Mouse (Mus musculus): ENCODE measurements around the gene Smchd1. TPM values are rescaled to one million over a fixed set of nuclear protein-coding genes. Genes with fewer than 3 reads are reported as not detected.

The Smchd1 gene
- polyA plus RNA-seq, 1 experiment from 2014 or later, result 83.1 TPM

DNA sequence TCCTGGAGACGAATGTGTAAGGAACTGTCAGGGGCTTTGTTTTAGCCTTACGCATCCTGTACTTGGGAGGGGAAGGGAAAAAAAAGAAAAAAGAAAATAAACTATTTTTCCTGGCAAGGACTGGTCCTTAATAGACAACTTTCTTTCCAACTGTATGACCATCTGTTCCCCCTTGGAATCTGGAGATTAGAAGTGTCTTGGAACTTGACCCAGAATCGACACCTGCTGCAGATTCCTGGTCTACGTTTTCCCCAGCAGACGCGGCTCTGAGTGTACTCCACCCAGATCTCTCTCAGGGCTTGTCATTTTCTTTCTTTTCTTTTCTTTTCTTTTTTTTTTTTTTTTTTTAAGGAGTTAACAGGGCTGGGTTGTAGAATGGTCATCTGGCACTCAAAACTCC, 171.7 kb downstream of the Smchd1 start:
- H3K9me3 ChIP-seq, result no peaks in the 10 kb centered on the region
- no peak overlapping the region for H3K27ac ChIP-seq
- no peak overlapping the region for H3K4me3 ChIP-seq
- peaks cover 1% of the 10 kb centered on the region for H3K4me1 ChIP-seq
- peaks cover 26% of the 10 kb centered on the region for H3K36me3 ChIP-seq (replicated peaks)
- DNase-seq (ENCODE audit: extremely low spot score, low spot score), result no peak
- no peaks in the 10 kb centered on the region for H3K27me3 ChIP-seq (ENCODE audit: poor library complexity, severe bottlenecking)
- 90% methylated on average over 6 of the region's 6 CpGs for WGBS

DNA sequence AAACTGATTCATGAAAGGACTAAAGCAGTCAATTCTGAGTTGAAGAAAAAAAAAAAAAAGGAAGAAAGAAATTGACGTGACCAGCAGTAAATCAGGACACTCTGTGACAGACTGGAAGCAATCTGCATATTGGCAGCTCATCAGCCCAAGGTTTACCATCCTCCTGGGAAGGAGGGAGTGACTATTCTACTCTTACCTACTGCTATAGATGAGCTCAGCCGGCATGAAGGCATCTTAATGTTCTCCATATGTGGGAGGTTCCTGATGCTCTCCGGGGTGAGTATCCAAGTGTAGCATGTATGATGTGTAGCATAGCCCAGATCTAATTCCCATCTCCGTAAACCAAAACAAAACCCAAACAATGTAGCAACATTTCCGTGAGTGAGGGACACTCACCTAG, 173.7 kb downstream of the Smchd1 start:
- WGBS, result 76% methylated on average over 5 of the region's 5 CpGs
- DNase-seq (ENCODE audit: extremely low spot score, low spot score), result no peak
- Histone ChIP-seq H3K4me1 (no peaks in the 10 kb centered on the region), H3K36me3 (replicated peaks) (peaks cover 25% of the 10 kb centered on the region), H3K27me3 (ENCODE audit: poor library complexity, severe bottlenecking) (no peaks in the 10 kb centered on the region), H3K4me3 (no peak overlapping the region), H3K27ac (no peak overlapping the region), H3K9me3 (no peaks in the 10 kb centered on the region)

DNA sequence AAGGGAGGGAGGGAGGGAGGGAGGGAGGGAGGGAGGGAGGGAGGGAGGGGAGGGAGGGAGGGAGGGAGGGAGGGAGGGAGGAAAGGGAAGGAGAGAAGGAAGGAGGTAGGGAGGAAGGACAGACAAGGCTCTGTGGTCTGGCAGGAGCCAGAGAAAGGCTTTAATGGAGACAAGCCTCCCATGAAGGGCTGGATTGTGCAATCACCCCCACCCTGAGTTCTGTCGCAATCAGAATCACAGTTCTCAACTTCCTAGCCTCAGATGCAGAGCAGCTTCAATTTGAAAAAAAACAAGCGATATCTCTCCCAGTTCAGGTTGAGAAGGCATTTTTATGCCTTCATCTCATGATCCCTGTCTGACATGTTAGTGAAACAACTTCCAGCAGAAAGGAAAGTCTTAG, 174.8 kb downstream of the Smchd1 start:
- Histone ChIP-seq H3K27ac (no peak overlapping the region), H3K27me3 (ENCODE audit: poor library complexity, severe bottlenecking) (no peaks in the 10 kb centered on the region), H3K9me3 (no peaks in the 10 kb centered on the region), H3K4me1 (no peaks in the 10 kb centered on the region), H3K36me3 (replicated peaks) (peaks cover 25% of the 10 kb centered on the region), H3K4me3 (no peak overlapping the region)
- WGBS, result 92% methylated on average over 2 of the region's 2 CpGs
- DNase-seq (ENCODE audit: extremely low spot score, low spot score), result no peak

DNA sequence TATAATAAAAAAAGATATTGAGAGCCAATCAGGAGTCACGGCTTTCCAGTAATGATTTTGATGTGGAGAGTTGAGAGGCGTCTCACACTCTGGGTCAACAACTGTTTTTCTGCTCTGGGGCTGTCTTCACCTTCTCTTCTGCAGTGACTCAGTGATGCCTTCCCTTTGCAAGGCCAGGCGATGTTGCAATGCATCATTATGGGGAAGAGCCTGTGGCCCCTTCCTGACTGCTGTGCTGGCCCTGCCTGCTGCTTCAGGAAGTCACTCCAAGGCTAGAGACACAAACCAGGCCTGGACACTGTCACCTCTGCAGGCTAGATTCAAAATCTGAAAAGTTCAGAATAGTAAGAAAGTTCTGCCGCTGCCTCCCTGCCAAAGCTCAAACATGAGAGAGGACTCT, 175.3 kb downstream of the Smchd1 start:
- no peaks in the 10 kb centered on the region for H3K27me3 ChIP-seq (ENCODE audit: poor library complexity, severe bottlenecking)

DNA sequence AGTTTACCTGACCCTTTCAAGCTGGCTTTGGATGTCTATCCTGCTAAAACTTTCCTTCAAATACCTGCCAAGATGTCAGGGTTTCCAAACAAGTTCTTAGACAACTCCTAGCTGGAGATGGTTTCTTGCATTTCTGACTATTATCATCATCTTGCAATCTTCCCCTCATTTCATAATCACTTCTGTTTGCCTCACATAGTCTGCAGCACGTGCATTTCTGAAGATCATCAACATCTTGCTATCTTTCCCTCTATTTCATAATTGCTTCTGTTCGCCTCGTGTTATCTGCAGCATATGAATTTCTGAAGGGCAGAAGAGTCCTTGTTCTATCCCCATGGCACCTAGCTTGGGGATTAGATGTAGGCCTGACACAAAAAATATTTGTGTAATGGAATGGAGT, 180.6 kb downstream of the Smchd1 start:
- no peak for DNase-seq (ENCODE audit: extremely low spot score, low spot score)
- WGBS, result 95% methylated on average over 3 of the region's 3 CpGs

More for the DNA sequence above, 175.3 kb downstream of the Smchd1 start:
- Histone ChIP-seq H3K27ac (no peak overlapping the region), H3K4me3 (no peak overlapping the region), H3K4me1 (no peaks in the 10 kb centered on the region), H3K9me3 (no peaks in the 10 kb centered on the region), H3K36me3 (replicated peaks) (peaks cover 25% of the 10 kb centered on the region)
- no peak for DNase-seq (ENCODE audit: extremely low spot score, low spot score)
- 86% methylated on average over 4 of the region's 4 CpGs for WGBS

More for the DNA sequence above, 180.6 kb downstream of the Smchd1 start:
- H3K4me1 ChIP-seq, result peaks cover 14% of the 10 kb centered on the region
- H3K4me3 ChIP-seq, result no peak overlapping the region
- no peak overlapping the region for H3K27ac ChIP-seq
- no peaks in the 10 kb centered on the region for H3K27me3 ChIP-seq (ENCODE audit: poor library complexity, severe bottlenecking)
- peaks cover 13% of the 10 kb centered on the region for H3K36me3 ChIP-seq (replicated peaks)
- no peaks in the 10 kb centered on the region for H3K9me3 ChIP-seq

Other genes with a start within 250 kb of the Smchd1 start
- 19.7 and 22.6 TPM in 2 replicates for gene Emilin2, start 163.4 kb downstream of the Smchd1 start, polyA plus RNA-seq (2016; fragmentation: Nextera tagmentation; extraction: Ambion mirVana)
- gene Gm4707, start 15.4 kb downstream of the Smchd1 start, polyA plus RNA-seq (2016; fragmentation: Nextera tagmentation; extraction: Ambion mirVana), result 5.8 and 6.9 TPM in 2 replicates
- gene Ndc80, start 51.5 kb upstream of the Smchd1 start, polyA plus RNA-seq (2016; fragmentation: Nextera tagmentation; extraction: Ambion mirVana), result 66.9 and 72.7 TPM in 2 replicates
- 1.0 and 1.3 TPM in 2 replicates for gene Spdya, start 76.7 kb upstream of the Smchd1 start, polyA plus RNA-seq (2016; fragmentation: Nextera tagmentation; extraction: Ambion mirVana)
- 121 and 126 TPM in 2 replicates for gene Wdr43, start 140.6 kb upstream of the Smchd1 start, polyA plus RNA-seq (2016; fragmentation: Nextera tagmentation; extraction: Ambion mirVana)
- gene Togaram2, start 197.9 kb upstream of the Smchd1 start, polyA plus RNA-seq (2016; fragmentation: Nextera tagmentation; extraction: Ambion mirVana), result not detected in 2 replicates